Comparison of ENCODE assay signal across 13 mouse cellular contexts in genomic region chr7:71370746-71371145, GRCm38 (mm10). TPM values are rescaled to one million over a fixed set of nuclear protein-coding genes. Genes with fewer than 3 reads are reported as not detected.
A peak's percentile ranks its signal among the peaks of the same experiment; 100 is the strongest.
DNase-seq lines count a peak whose midpoint lies in the region; ATAC-seq lines count a peak whose summit lies in the region.
"Had no signal": no experiment of that assay in that cellular context is flagged by ENCODE, and none has a peak within 500 bp of the region (broad histone marks: within the 10 kb centered on the region; RNA-seq: fewer than 3 reads in every experiment).

No protein-coding gene starts in this region.

- DNase-seq in kidney, adult 11 months: peak; percentile 26
- DNase-seq in kidney, adult 18-20 months: no peak
- peak; percentile 36 for DNase-seq in embryonic facial prominence, embryonic 14.5 days (ENCODE audit: low spot score)
- no peak for DNase-seq in urinary bladder, postnatal 10 days (ENCODE audit: low spot score)
- DNase-seq in midbrain, embryonic 14.5 days: no peak

- H3K27me3 ChIP-seq in embryonic facial prominence, embryonic 14.5 days (replicated peaks; ENCODE audit: control insufficient read depth, insufficient read depth, low read length): no peaks in the 10 kb centered on the region
- no peaks in the 10 kb centered on the region for H3K27me3 ChIP-seq in heart, embryonic 12.5 days (replicated peaks)
- H3K27me3 ChIP-seq in kidney, embryonic 16.5 days (ENCODE audit: insufficient read depth, low read length): no peaks in the 10 kb centered on the region
- 0 out of 2 replicates have a peak, but pooled peaks cover 3% of the 10 kb centered on the region for H3K27me3 ChIP-seq in midbrain, embryonic 14.5 days (ENCODE audit: control insufficient read depth, insufficient read depth, low read length)

- H3K4me3 ChIP-seq in embryonic facial prominence, embryonic 14.5 days (ENCODE audit: low read depth, low read length): no peak overlapping the region
- no peak overlapping the region for H3K4me3 ChIP-seq in heart, embryonic 12.5 days
- H3K4me3 ChIP-seq in kidney, embryonic 16.5 days (ENCODE audit: low read length): no peak overlapping the region
- H3K4me3 ChIP-seq in midbrain, embryonic 14.5 days (replicated peaks; ENCODE audit: low read depth, low read length): no peak overlapping the region
- H3K4me3 ChIP-seq: limb, embryonic 13.5 days; megakaryocyte, embryonic 14.5 days; myocyte had no signal

- H3K9me3 ChIP-seq in embryonic facial prominence, embryonic 14.5 days (ENCODE audit: control insufficient read depth, low read length): no peaks in the 10 kb centered on the region
- H3K9me3 ChIP-seq in heart, embryonic 12.5 days (replicated peaks): no peaks in the 10 kb centered on the region
- no peaks in the 10 kb centered on the region for H3K9me3 ChIP-seq in kidney, embryonic 16.5 days (ENCODE audit: low read length)
- H3K9me3 ChIP-seq in midbrain, embryonic 14.5 days (ENCODE audit: control insufficient read depth, low read length): no peaks in the 10 kb centered on the region
- H3K9me3 ChIP-seq: limb, embryonic 13.5 days; megakaryocyte, embryonic 14.5 days had no signal

- no peak overlapping the region for H3K4me2 ChIP-seq in embryonic facial prominence, embryonic 14.5 days (ENCODE audit: low read depth, low read length)
- no peak overlapping the region for H3K4me2 ChIP-seq in heart, embryonic 12.5 days
- H3K4me2 ChIP-seq in kidney, embryonic 16.5 days (replicated peaks; ENCODE audit: low read depth, low read length): no peak overlapping the region
- no peak overlapping the region for H3K4me2 ChIP-seq in midbrain, embryonic 14.5 days (ENCODE audit: low read length)
- H3K4me2 ChIP-seq: limb, embryonic 13.5 days had no signal

- 42% methylated on average over 2 of the region's 2 CpGs for WGBS in embryonic facial prominence, embryonic 14.5 days
- 49% methylated on average over 2 of the region's 2 CpGs for WGBS in heart, embryonic 12.5 days
- WGBS in kidney, embryonic 16.5 days: 32% methylated on average over 2 of the region's 2 CpGs
- 80% methylated on average over 2 of the region's 2 CpGs for WGBS in midbrain, embryonic 14.5 days

- no peaks in the 10 kb centered on the region for H3K4me1 ChIP-seq in embryonic facial prominence, embryonic 14.5 days (ENCODE audit: control insufficient read depth, insufficient read depth, low read length)
- peaks cover 10% of the 10 kb centered on the region for H3K4me1 ChIP-seq in heart, embryonic 12.5 days (replicated peaks)
- H3K4me1 ChIP-seq in kidney, embryonic 16.5 days (ENCODE audit: insufficient read depth, low read length): peaks cover 17% of the 10 kb centered on the region
- no peaks in the 10 kb centered on the region for H3K4me1 ChIP-seq in midbrain, embryonic 14.5 days (ENCODE audit: control insufficient read depth, insufficient read depth, low read length)

- no peak overlapping the region for H3K27ac ChIP-seq in embryonic facial prominence, embryonic 14.5 days (replicated peaks; ENCODE audit: low read depth, low read length)
- H3K27ac ChIP-seq in heart, embryonic 12.5 days (ENCODE audit: poor library complexity, severe bottlenecking): peak overlapping the region; percentile 18; the same call in 1 of the 2 replicates
- H3K27ac ChIP-seq in kidney, embryonic 16.5 days (ENCODE audit: low read length): peak overlapping the region; percentile 82
- no peak overlapping the region for H3K27ac ChIP-seq in midbrain, embryonic 14.5 days (replicated peaks; ENCODE audit: low read depth, low read length)
- H3K27ac ChIP-seq: limb, embryonic 13.5 days; stomach, postnatal 0 days had no signal

- H3K9ac ChIP-seq in embryonic facial prominence, embryonic 14.5 days (ENCODE audit: low read depth, low read length): no peak overlapping the region
- H3K9ac ChIP-seq in heart, embryonic 12.5 days: no peak overlapping the region
- 0 out of 2 replicates have a peak overlapping the region, but pooled peaks have one; percentile 28 for H3K9ac ChIP-seq in kidney, embryonic 16.5 days (replicated peaks; ENCODE audit: low read length)
- no peak overlapping the region for H3K9ac ChIP-seq in midbrain, embryonic 14.5 days (replicated peaks; ENCODE audit: low read length)
- H3K9ac ChIP-seq: limb, embryonic 13.5 days had no signal

- ATAC-seq in embryonic facial prominence, embryonic 14.5 days (ENCODE audit: low read depth): no peak
- 0 out of 2 replicates have a peak, but pooled peaks have one; percentile 36 for ATAC-seq in heart, embryonic 12.5 days (ENCODE audit: insufficient number of reproducible peaks, low FRiP score)
- no peak; the same call in 1 of the 2 replicates for ATAC-seq in kidney, embryonic 16.5 days (ENCODE audit: low FRiP score, low TSS enrichment)
- ATAC-seq in midbrain, embryonic 14.5 days (ENCODE audit: low FRiP score, low TSS enrichment): no peak
- ATAC-seq: inflammation-experienced regulatory T-cells, adult 6 months had no signal

- H3K36me3 ChIP-seq in embryonic facial prominence, embryonic 14.5 days (ENCODE audit: control insufficient read depth, insufficient read depth, low read length): no peaks in the 10 kb centered on the region
- no peaks in the 10 kb centered on the region for H3K36me3 ChIP-seq in heart, embryonic 12.5 days
- H3K36me3 ChIP-seq in kidney, embryonic 16.5 days (ENCODE audit: insufficient read depth, low read length): no peaks in the 10 kb centered on the region
- H3K36me3 ChIP-seq in midbrain, embryonic 14.5 days (ENCODE audit: control insufficient read depth, insufficient read depth, low read length): no peaks in the 10 kb centered on the region
- H3K36me3 ChIP-seq: limb, embryonic 13.5 days had no signal

RNA-seq across cellular contexts. Expression of gene Gm10295, which starts 19.5 kb away (rescaled TPM):
- not detected in 2 replicates for polyA plus RNA-seq in embryonic facial prominence, embryonic 14.5 days (2014; fragmentation: Nextera tagmentation; extraction: Ambion mirVana)
- not detected in 2 replicates for polyA plus RNA-seq in heart, embryonic 12.5 days (2016; fragmentation: Nextera tagmentation; extraction: Ambion mirVana)
- not detected in 2 replicates for polyA plus RNA-seq in kidney, embryonic 16.5 days (2015; fragmentation: Nextera tagmentation; extraction: Ambion mirVana)
- not detected in 2 replicates for polyA plus RNA-seq in midbrain, embryonic 14.5 days (2014; fragmentation: Nextera tagmentation; extraction: Ambion mirVana)
- polyA plus RNA-seq: limb, embryonic 13.5 days; myocyte; stomach, postnatal 0 days; urinary bladder, adult 2 months had no signal

Comparison
In these comparisons a context has a peak if more than half of its experiments do, and no peak if none do; other contexts are left out.
1. DNase-seq: peak in kidney, adult 11 months (single experiment) and embryonic facial prominence, embryonic 14.5 days (single experiment); none in kidney, adult 18-20 months (single experiment), urinary bladder, postnatal 10 days (single experiment) and midbrain, embryonic 14.5 days (single experiment).
2. H3K27ac ChIP-seq: peak in heart, embryonic 12.5 days (single experiment) and kidney, embryonic 16.5 days (single experiment); none in embryonic facial prominence, embryonic 14.5 days (single experiment) and midbrain, embryonic 14.5 days (single experiment).